Mouse (Mus musculus): Measurements from ENCODE around the gene Gm19965.

Gene Gm19965

GRCm38 (mm10) chr1:116802683-116803082, at the start of gene Gm19965:
Gm19965 (plus strand) TSS chr1:116802983.
- DNase-seq (ENCODE audit: low spot score) = no peak

GRCm38 (mm10) chr1:116782471-116782989, 20.3 kb upstream of the Gm19965 start:
- DNase-seq (ENCODE audit: low spot score) = no peak

Data from ovary, adult 18-20 months (tissue).